Mouse (Mus musculus) lung, embryonic 14.5 days (tissue): ENCODE data around the gene Nppc. TPM values are rescaled to one million over a fixed set of nuclear protein-coding genes. Genes with fewer than 3 reads are reported as not detected.
A peak's percentile ranks its signal among the peaks of the same experiment; 100 is the strongest.

ENCODE experiments used
- ATAC-seq: fragments of 200-750 bp; cut with Nextera tagmentation; 2 replicates; pipeline ENCODE4 v1.8.0; 2017; ENCODE audit warnings: mild to moderate bottlenecking, moderate TSS enrichment, moderate library complexity; ENCODE audit not compliant: insufficient read depth
- DNase-seq: peaks from one replicate; pipeline ENCODE4 v3.0.0-alpha.2; 2015
- H3K27ac ChIP-seq: fragments of 300-500 bp; sonication (generic); 2 replicates; pipeline ENCODE4 v1.5.1; 2014; ENCODE audit warnings: low read depth, mild to moderate bottlenecking, moderate library complexity
- H3K27me3 ChIP-seq: fragments of 300-500 bp; sonication (generic); 2 replicates; pipeline ENCODE4 v1.6.1; 2014; ENCODE audit warnings: low read length, control low read depth; ENCODE audit not compliant: insufficient read depth
- H3K36me3 ChIP-seq: fragments of 300-500 bp; sonication (generic); 2 replicates; pipeline ENCODE4 v1.6.1; 2014; ENCODE audit warnings: control low read depth; ENCODE audit not compliant: insufficient read depth
- H3K4me1 ChIP-seq: fragments of 300-500 bp; sonication (generic); 2 replicates; pipeline ENCODE4 v1.6.1; 2014; ENCODE audit warnings: antibody characterized with exemption, control low read depth; ENCODE audit not compliant: insufficient read depth
- H3K4me2 ChIP-seq: fragments of 300-500 bp; sonication (generic); 2 replicates; pipeline ENCODE4 v1.6.1; 2014; ENCODE audit warnings: mild to moderate bottlenecking
- H3K4me3 ChIP-seq: fragments of 300-500 bp; sonication (generic); 2 replicates; pipeline ENCODE4 v1.5.1; 2014; ENCODE audit warnings: low read depth, low read length
- H3K9ac ChIP-seq: fragments of 300-500 bp; sonication (generic); 2 replicates; pipeline ENCODE4 v1.6.1; 2014
- H3K9me3 ChIP-seq: fragments of 300-500 bp; sonication (generic); 2 replicates; pipeline ENCODE4 v1.6.1; 2016; ENCODE audit warnings: low read depth, low read length, control low read depth
- CTCF ChIP-seq: IDR thresholded peaks from 2 replicates; pipeline ENCODE4 v1.5.1; 2016; ENCODE audit warnings: antibody characterized with exemption, low read depth
- WGBS: fragments of 180-500 bp; shearing (Covaris S2); extraction: QIAGEN DNeasy Blood & Tissue Kit; methylation state at CpG from one replicate; pipeline ENCODE4 v1.1.7; 2014; 5-methylcytosine and 5-hydroxymethylcytosine counted together
- polyA plus RNA-seq: library from polyadenylated mRNA; unstranded; fragments of >200 nt; fragmentation: Nextera tagmentation; extraction: Ambion mirVana; gene quantifications from 2 replicates; pipeline ENCODE4 v1.2.1, GENCODE M21; 2014

Nppc gene
- polyA plus RNA-seq, 1 experiment from 2014 or later = 0.29 TPM

DNA sequence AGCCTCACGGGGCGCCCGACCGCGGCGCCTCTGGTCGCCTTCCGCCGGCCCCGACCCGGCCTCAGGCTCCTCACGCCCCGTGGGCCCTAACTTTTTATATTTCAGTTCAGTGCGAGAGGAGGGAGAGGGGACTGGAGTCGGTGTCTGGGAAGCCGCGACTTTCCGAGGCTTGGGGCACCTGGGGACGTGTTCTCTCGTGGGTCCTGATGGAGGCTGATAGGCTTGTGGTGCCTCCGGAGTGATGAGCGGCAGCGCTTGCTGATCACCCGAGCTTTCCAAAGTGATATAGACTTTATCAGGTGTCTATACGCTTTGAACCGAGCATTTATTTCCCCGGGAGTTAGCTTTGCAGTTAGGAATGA, 33.6 kb upstream of the Nppc start:
- ATAC-seq (no peak; the same call in 1 of the 2 replicates), DNase-seq (no peak)
- H3K4me1 ChIP-seq = no peaks in the 10 kb centered on the region
- under 1% methylated on average over 27 of the region's 27 CpGs for WGBS
- TF ChIP-seq CTCF = no peak
- peak overlapping the region; percentile 61 for H3K4me2 ChIP-seq
- no peaks in the 10 kb centered on the region for H3K27me3 ChIP-seq
- peak overlapping the region; percentile 81 for H3K4me3 ChIP-seq
- no peaks in the 10 kb centered on the region for H3K9me3 ChIP-seq
- H3K9ac ChIP-seq = peak overlapping the region; percentile 88
- H3K36me3 ChIP-seq = no peaks in the 10 kb centered on the region
- H3K27ac ChIP-seq = peak overlapping the region; percentile 88

DNA sequence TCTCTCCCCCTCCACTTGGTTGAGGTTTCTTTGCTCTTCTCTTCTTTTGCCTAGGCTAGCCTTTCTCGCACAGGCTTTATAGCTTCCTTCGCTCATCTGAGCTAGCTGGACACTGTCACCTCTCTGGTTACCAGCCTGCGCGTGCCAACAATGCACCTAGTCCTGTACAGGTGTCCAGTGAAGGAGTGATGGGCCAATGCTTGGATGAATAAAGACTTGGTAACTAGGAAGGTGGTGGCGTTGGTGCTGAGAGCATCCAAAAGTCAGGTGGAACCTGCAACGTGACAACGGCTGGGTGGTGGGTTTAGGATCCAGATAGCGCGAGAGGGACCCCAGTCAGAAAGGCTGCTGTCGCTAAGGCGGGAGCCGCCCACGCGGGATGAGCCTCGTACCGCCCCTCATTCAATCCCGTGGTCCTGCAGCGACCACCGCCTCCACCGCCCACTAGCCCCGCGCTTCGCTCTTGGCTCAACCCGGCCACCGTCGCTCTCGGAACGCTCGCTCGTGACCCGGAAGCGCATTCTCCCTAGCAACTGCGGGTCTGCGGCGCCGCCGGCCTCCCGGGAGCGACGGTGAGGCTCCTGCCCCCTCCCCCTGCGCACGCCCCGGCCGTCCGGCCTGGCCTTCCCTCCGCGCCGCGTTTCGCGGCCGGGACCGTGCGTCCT, 33.1 kb upstream of the Nppc start, which contains the start of gene Dis3l2:
Gene Dis3l2 (plus strand): TSS at position 509 of the 665 bp plus-strand sequence.
- no peaks in the 10 kb centered on the region for H3K9me3 ChIP-seq
- H3K9ac ChIP-seq = peak within 1 kb of the TSS; percentile 88
- no peak for TF ChIP-seq CTCF

GRCm38 (mm10) chr1:86700367-86700766, 30.0 kb upstream of the Nppc start:
- ATAC-seq (no peak), DNase-seq (no peak)
- Histone ChIP-seq H3K27me3 (no peaks in the 10 kb centered on the region), H3K4me2 (no peak overlapping the region), H3K4me1 (no peaks in the 10 kb centered on the region), H3K9ac (no peak overlapping the region), H3K9me3 (no peaks in the 10 kb centered on the region), H3K4me3 (no peak overlapping the region), H3K27ac (no peak overlapping the region), H3K36me3 (no peaks in the 10 kb centered on the region)
- no peak for TF ChIP-seq CTCF
- WGBS = 49% methylated on average over 7 of the region's 7 CpGs

More for the DNA sequence above, 33.1 kb upstream of the Nppc start, which contains the start of gene Dis3l2:
- ATAC-seq = peak; percentile 96
- DNase-seq = peak; percentile 92
- H3K27ac ChIP-seq = peak within 1 kb of the TSS; percentile 88
- H3K27me3 ChIP-seq = no peaks in the 10 kb centered on the region
- H3K4me1 ChIP-seq = no peaks in the 10 kb centered on the region
- WGBS = 3% methylated on average over 41 of the region's 54 CpGs
- H3K4me2 ChIP-seq = peak within 1 kb of the TSS; percentile 61
- no peaks in the 10 kb centered on the region for H3K36me3 ChIP-seq
- H3K4me3 ChIP-seq = peak within 1 kb of the TSS; percentile 81

DNA sequence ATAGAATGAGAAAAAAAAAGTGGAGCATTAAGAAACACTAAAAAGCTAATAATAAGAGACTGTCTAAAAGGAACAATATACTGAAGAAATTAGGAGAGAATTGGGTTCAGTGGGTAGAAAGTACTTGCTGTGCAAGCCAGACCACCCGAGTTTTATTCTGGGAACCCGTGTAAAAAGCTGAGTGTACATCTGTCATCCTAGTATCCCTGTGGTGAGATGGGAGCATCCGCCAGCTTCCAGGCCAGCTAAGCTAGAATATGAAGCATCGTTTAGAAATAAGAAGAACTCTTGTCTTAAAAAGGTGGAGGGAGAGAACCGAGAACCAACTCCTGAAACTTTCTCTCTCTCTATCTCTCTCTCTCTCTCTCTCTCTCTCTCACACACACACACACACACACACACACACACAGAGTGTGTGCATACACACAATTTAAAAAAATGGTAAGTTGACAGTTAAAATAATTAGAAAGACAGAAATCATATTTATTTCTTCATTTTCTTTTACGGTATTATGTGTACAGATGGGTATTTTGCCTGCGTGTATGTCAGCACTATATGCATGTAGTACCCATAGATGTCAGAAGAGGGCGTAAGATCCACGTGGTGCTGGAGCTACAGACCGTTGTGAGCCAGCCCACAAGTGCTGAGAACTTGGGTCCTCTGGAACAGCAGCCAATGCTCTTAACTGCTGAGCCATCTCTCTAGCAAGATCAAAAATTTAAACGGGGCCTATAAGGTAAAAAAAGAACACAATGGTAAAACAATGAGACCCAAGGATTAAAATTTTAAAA, 29.2 kb upstream of the Nppc start:
- H3K27me3 ChIP-seq = no peaks in the 10 kb centered on the region
- H3K9me3 ChIP-seq = no peaks in the 10 kb centered on the region
- no peak for DNase-seq
- H3K27ac ChIP-seq = no peak overlapping the region
- 60% methylated on average over 11 of the region's 11 CpGs for WGBS
- no peak overlapping the region for H3K4me2 ChIP-seq
- no peak overlapping the region for H3K4me3 ChIP-seq
- no peak overlapping the region for H3K9ac ChIP-seq
- TF ChIP-seq CTCF = peak; percentile 21; the same call in 1 of the 2 replicates
- no peaks in the 10 kb centered on the region for H3K36me3 ChIP-seq
- H3K4me1 ChIP-seq = no peaks in the 10 kb centered on the region
- no peak for ATAC-seq

GRCm38 (mm10) chr1:86698721-86699120, 28.4 kb upstream of the Nppc start:
- H3K27ac ChIP-seq = no peak overlapping the region
- WGBS = 33% methylated on average over 2 of the region's 2 CpGs
- DNase-seq = no peak
- H3K4me2 ChIP-seq = no peak overlapping the region
- ATAC-seq = no peak
- no peaks in the 10 kb centered on the region for H3K9me3 ChIP-seq
- H3K9ac ChIP-seq = no peak overlapping the region
- no peak overlapping the region for H3K4me3 ChIP-seq
- no peaks in the 10 kb centered on the region for H3K36me3 ChIP-seq
- 0 out of 2 replicates have a peak, but pooled peaks have one; percentile 2 for TF ChIP-seq CTCF
- no peaks in the 10 kb centered on the region for H3K27me3 ChIP-seq
- H3K4me1 ChIP-seq = no peaks in the 10 kb centered on the region

DNA sequence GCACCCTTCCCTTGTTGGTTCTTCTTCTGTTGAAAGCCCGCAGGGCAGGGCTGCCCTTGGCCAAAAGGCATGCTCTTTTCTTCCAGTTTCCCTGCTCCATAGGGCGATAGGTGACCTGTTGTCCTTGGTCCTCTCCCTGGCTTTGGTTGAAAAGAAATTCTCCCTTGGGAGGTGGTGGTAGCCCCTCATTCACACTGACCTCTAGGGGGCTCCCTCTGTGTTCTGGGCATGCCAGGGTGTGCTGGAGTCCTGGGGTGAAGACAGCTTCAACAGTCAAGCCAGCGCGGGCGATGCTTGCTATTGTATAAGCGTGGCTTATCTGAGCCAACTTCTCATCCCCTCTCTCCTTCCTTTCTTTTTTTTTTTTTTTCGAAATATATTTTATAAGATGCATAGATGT, 26.6 kb upstream of the Nppc start:
- no peak overlapping the region for H3K9ac ChIP-seq
- TF ChIP-seq CTCF = peak; percentile 39
- DNase-seq (peak; percentile 15), ATAC-seq (no peak)
- H3K27ac ChIP-seq = no peak overlapping the region
- 42% methylated on average over 7 of the region's 7 CpGs for WGBS
- H3K4me3 ChIP-seq = no peak overlapping the region
- no peak overlapping the region for H3K4me2 ChIP-seq
- no peaks in the 10 kb centered on the region for H3K4me1 ChIP-seq
- no peaks in the 10 kb centered on the region for H3K36me3 ChIP-seq
- H3K27me3 ChIP-seq = no peaks in the 10 kb centered on the region
- no peaks in the 10 kb centered on the region for H3K9me3 ChIP-seq

DNA sequence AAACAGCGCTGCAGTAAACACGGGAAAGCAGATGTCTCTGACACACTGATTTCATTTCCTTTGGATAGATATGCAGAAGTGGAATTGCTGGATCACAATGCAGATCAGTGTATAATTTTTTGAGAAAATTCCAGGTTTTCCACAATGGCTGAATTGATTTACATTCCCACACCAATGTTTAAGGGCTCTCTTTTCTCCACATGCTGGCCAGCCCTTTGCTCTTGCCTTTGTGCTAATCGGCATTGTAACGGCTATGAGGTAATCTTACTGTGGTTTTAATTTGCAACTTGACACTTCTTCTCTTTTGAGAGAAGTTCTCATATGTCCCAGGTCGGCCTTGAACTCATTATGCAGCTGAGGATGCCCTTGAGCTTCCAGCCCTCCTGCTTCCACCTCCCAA, 20.7 kb upstream of the Nppc start:
- no peak overlapping the region for H3K9ac ChIP-seq
- H3K27ac ChIP-seq = no peak overlapping the region
- H3K27me3 ChIP-seq = no peaks in the 10 kb centered on the region
- ATAC-seq = no peak
- no peaks in the 10 kb centered on the region for H3K4me1 ChIP-seq
- no peaks in the 10 kb centered on the region for H3K36me3 ChIP-seq
- WGBS = 75% methylated on average over 5 of the region's 5 CpGs
- DNase-seq = no peak
- H3K9me3 ChIP-seq = no peaks in the 10 kb centered on the region
- H3K4me2 ChIP-seq = no peak overlapping the region
- H3K4me3 ChIP-seq = no peak overlapping the region
- no peak for TF ChIP-seq CTCF
